Mouse (Mus musculus): Measurements from ENCODE around the gene Lyve1.

DNA sequence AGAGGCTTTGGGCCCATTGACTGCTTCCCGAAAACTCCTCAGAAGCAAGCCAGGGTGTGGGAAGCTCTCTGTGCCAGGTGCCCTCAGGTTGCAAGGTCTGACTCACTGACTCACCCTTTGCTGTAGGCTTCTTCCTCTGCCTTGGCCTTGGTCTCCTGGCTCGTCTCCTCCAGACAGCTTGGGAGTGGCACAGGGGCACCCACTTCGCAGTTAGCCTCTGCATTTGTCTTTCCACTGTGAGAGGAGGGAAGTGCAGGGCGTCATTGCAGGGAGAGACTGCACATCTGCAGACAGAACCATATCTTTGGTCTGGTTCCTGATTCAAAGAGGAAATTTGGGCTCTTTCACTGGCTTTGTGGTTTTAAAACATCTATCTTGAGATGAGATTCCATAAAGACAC lies 15.0 kb upstream of the Lyve1 start:
- TF ChIP-seq CTCF (IDR thresholded peaks at IDR 0.05 in 2 of 3, conservative IDR thresholded peaks at IDR 0.05 in 1 of 3; ENCODE audit: control insufficient read depth in 1 of 3, insufficient read depth in 1 of 3, low read depth in 2 of 3, low read length in 3 of 3, poor library complexity in 1 of 3, severe bottlenecking in 1 of 3), result no peak
- no peak for TF ChIP-seq USF2 (IDR thresholded peaks at IDR 0.05; ENCODE audit: borderline replicate concordance in 1 of 2, insufficient read depth in 1 of 2, low read depth in 1 of 2, low read length in 2 of 2)
- no peak for TF ChIP-seq EP300 (IDR thresholded peaks at IDR 0.05; ENCODE audit: low read depth in 1 of 2, low read length in 2 of 2)
- no peak for TF ChIP-seq HCFC1 (IDR thresholded peaks at IDR 0.05; ENCODE audit: low read depth, low read length)
- TF ChIP-seq SIN3A (IDR thresholded peaks at IDR 0.05; ENCODE audit: low read length), result no peak
- no peak for TF ChIP-seq UBTF (IDR thresholded peaks at IDR 0.05; ENCODE audit: borderline replicate concordance, insufficient read depth, low read depth, low read length)
- TF ChIP-seq POLR2A (IDR thresholded peaks at IDR 0.05; ENCODE audit: control insufficient read depth in 1 of 2, insufficient read depth in 1 of 2, low read depth in 1 of 2, low read length in 2 of 2, poor library complexity in 1 of 2), result no peak
- TF ChIP-seq TAL1 (IDR thresholded peaks at IDR 0.05; ENCODE audit: low read length), result no peak
- TF ChIP-seq MAFK (IDR thresholded peaks at IDR 0.05; ENCODE audit: borderline replicate concordance, low read depth, low read length), result no peak
- TF ChIP-seq ETS1 (IDR thresholded peaks at IDR 0.05; ENCODE audit: low read depth, low read length), result no peak

Measured in MEL (cell line).